Comparison of ENCODE assay signal across 10 mouse cellular contexts in genomic region chr7:45702809-45703520, GRCm38 (mm10). TPM values are rescaled to one million over a fixed set of nuclear protein-coding genes. Genes with fewer than 3 reads are reported as not detected.
DNase-seq lines count a peak whose midpoint lies in the region; ATAC-seq lines count a peak whose summit lies in the region.
"Had no signal": no experiment of that assay in that cellular context is flagged by ENCODE, and none has a peak within 500 bp of the region (broad histone marks: within the 10 kb centered on the region; RNA-seq: fewer than 3 reads in every experiment).

No protein-coding gene starts in this region.

- no peaks in the 10 kb centered on the region for H3K36me3 ChIP-seq in forebrain, embryonic 13.5 days (ENCODE audit: poor library complexity, severe bottlenecking)
- H3K36me3 ChIP-seq in midbrain, embryonic 11.5 days (ENCODE audit: control insufficient read depth, insufficient read depth, low read length): no peaks in the 10 kb centered on the region
- H3K36me3 ChIP-seq: limb, embryonic 15.5 days had no signal

- WGBS in forebrain, embryonic 13.5 days: 92% methylated on average over 17 of the region's 17 CpGs
- WGBS in midbrain, embryonic 11.5 days: 88% methylated on average over 17 of the region's 17 CpGs

- no peaks in the 10 kb centered on the region for H3K9me3 ChIP-seq in forebrain, embryonic 13.5 days (replicated peaks)
- no peaks in the 10 kb centered on the region for H3K9me3 ChIP-seq in midbrain, embryonic 11.5 days (ENCODE audit: control insufficient read depth, low read length)
- H3K9me3 ChIP-seq: limb, embryonic 15.5 days had no signal

- no peak for ATAC-seq in forebrain, embryonic 13.5 days
- ATAC-seq in midbrain, embryonic 11.5 days (ENCODE audit: low FRiP score): no peak

- H3K27ac ChIP-seq in forebrain, embryonic 13.5 days: peak overlapping the region; percentile 90; the same call in 1 of the 2 replicates
- H3K27ac ChIP-seq in midbrain, embryonic 11.5 days (ENCODE audit: low read depth, low read length): no peak overlapping the region

- H3K4me3 ChIP-seq in forebrain, embryonic 13.5 days: no peak overlapping the region
- no peak overlapping the region for H3K4me3 ChIP-seq in midbrain, embryonic 11.5 days (ENCODE audit: low read depth, low read length)

- no peak overlapping the region for H3K9ac ChIP-seq in forebrain, embryonic 13.5 days
- no peak overlapping the region for H3K9ac ChIP-seq in midbrain, embryonic 11.5 days (ENCODE audit: low read length)
- H3K9ac ChIP-seq: limb, embryonic 15.5 days had no signal

- H3K4me2 ChIP-seq in forebrain, embryonic 13.5 days: peak overlapping the region; percentile 99
- H3K4me2 ChIP-seq in midbrain, embryonic 11.5 days: peak overlapping the region; percentile 98; the same call in 1 of the 2 replicates

- H3K4me1 ChIP-seq in forebrain, embryonic 13.5 days: peaks cover 69% of the 10 kb centered on the region
- peaks cover 52% of the 10 kb centered on the region for H3K4me1 ChIP-seq in midbrain, embryonic 11.5 days (ENCODE audit: control insufficient read depth, insufficient read depth, low read length)

- DNase-seq in adrenal gland, adult (ENCODE audit: inconsistent age in 2 of 2, low spot score in 1 of 2): peak; percentile 43 to 64
- DNase-seq in adrenal gland, postnatal 36 days: no peak
- DNase-seq in kidney, adult 9 months: peak; percentile 45
- DNase-seq in kidney, postnatal 14 days: no peak
- DNase-seq in midbrain, embryonic 11.5 days (ENCODE audit: low spot score, missing footprints): no peak
- DNase-seq in right cerebral cortex, adult 18-20 months: no peak
- no peak for DNase-seq in retina, embryonic 14.5 days (ENCODE audit: low spot score)
- DNase-seq: heart, postnatal 36 days had no signal

- peaks cover 25% of the 10 kb centered on the region for H3K27me3 ChIP-seq in forebrain, embryonic 13.5 days
- H3K27me3 ChIP-seq in midbrain, embryonic 11.5 days (ENCODE audit: control insufficient read depth, insufficient read depth, low read length): peaks cover 22% of the 10 kb centered on the region

RNA-seq across cellular contexts. Expression of gene Dbp, which starts 1.9 kb away (rescaled TPM):
- total RNA-seq in adrenal gland, postnatal 36 days (2021): 100 to 1,000 TPM; 125 to 262 TPM
- polyA plus RNA-seq in forebrain, embryonic 13.5 days (2015; fragmentation: Nextera tagmentation; extraction: Ambion mirVana): 2.5 and 3.0 TPM in 2 replicates
- polyA plus RNA-seq in midbrain, embryonic 11.5 days (2014; fragmentation: Nextera tagmentation; extraction: Ambion mirVana): 2.2 and 3.5 TPM in 2 replicates

RNA-seq across cellular contexts. Expression of gene Car11, which starts 3.3 kb away (rescaled TPM):
- 10 to 100 TPM in 1 of 2 experiments, 1 to 10 TPM in 1; 8.6 to 10.2 TPM for total RNA-seq in adrenal gland, postnatal 36 days (2021)
- polyA plus RNA-seq in forebrain, embryonic 13.5 days (2015; fragmentation: Nextera tagmentation; extraction: Ambion mirVana): 14.9 and 19.8 TPM in 2 replicates
- polyA plus RNA-seq in midbrain, embryonic 11.5 days (2014; fragmentation: Nextera tagmentation; extraction: Ambion mirVana): 3.3 and 6.3 TPM in 2 replicates

RNA-seq across cellular contexts. Expression of gene Sec1, which starts 8.8 kb away (rescaled TPM):
- total RNA-seq in adrenal gland, postnatal 36 days (2021): under 1 TPM; 0.23 to 0.99 TPM
- polyA plus RNA-seq in forebrain, embryonic 13.5 days (2015; fragmentation: Nextera tagmentation; extraction: Ambion mirVana): 0.16 and 0.17 TPM in 2 replicates
- 0.19 and 0.36 TPM in 2 replicates for polyA plus RNA-seq in midbrain, embryonic 11.5 days (2014; fragmentation: Nextera tagmentation; extraction: Ambion mirVana)

RNA-seq across cellular contexts. Expression of gene Rpl18, which starts 12.3 kb away (rescaled TPM):
- total RNA-seq in adrenal gland, postnatal 36 days (2021): 1,000 to 10,000 TPM; 1,050 to 1,062 TPM
- 808 and 823 TPM in 2 replicates for polyA plus RNA-seq in forebrain, embryonic 13.5 days (2015; fragmentation: Nextera tagmentation; extraction: Ambion mirVana)
- polyA plus RNA-seq in midbrain, embryonic 11.5 days (2014; fragmentation: Nextera tagmentation; extraction: Ambion mirVana): 878 and 933 TPM in 2 replicates

RNA-seq across cellular contexts. Expression of gene Sphk2, which starts 14.8 kb away (rescaled TPM):
- total RNA-seq in adrenal gland, postnatal 36 days (2021): 10 to 100 TPM; 35.5 to 35.6 TPM
- 25.3 and 29.7 TPM in 2 replicates for polyA plus RNA-seq in forebrain, embryonic 13.5 days (2015; fragmentation: Nextera tagmentation; extraction: Ambion mirVana)
- polyA plus RNA-seq in midbrain, embryonic 11.5 days (2014; fragmentation: Nextera tagmentation; extraction: Ambion mirVana): 11.8 and 14.9 TPM in 2 replicates

Comparison
In these comparisons a context has a peak if more than half of its experiments do, and no peak if none do; other contexts are left out.
1. DNase-seq: peak in adrenal gland, adult (2 of 2) and kidney, adult 9 months (single experiment); none in adrenal gland, postnatal 36 days (0 of 2), kidney, postnatal 14 days (single experiment), midbrain, embryonic 11.5 days (single experiment), right cerebral cortex, adult 18-20 months (single experiment) and retina, embryonic 14.5 days (single experiment).